Mouse (Mus musculus): ENCODE results near the gene Aqp7.

Gene Aqp7

GRCm38 (mm10) chr4:41065196-41065595 is 17.3 kb upstream of the Aqp7 start:
- in situ Hi-C loops (cut with MboI; ENCODE audit: low pct_unique_long_range_greater_than_20kb in 1 of 2, low sequenced_read_pairs in 2 of 2, unreplicated experiment in 1 of 2), result no loop called here

- in situ Hi-C loops (cut with MboI; ENCODE audit: low pct_unique_long_range_greater_than_20kb in 1 of 2, low sequenced_read_pairs in 2 of 2, unreplicated experiment in 1 of 2), result loop anchor here in 1 of 2 experiments (5.0 kb wide), 1 partner anchor 53 kb away; no protein-coding TSS in a partner anchor
These were observed 16.1 kb upstream of the Aqp7 start for GRCm38 (mm10) chr4:41063894-41064673.

GRCm38 (mm10) chr4:41063351-41063750 is 15.4 kb upstream of the Aqp7 start:
- in situ Hi-C loops (cut with MboI; ENCODE audit: low pct_unique_long_range_greater_than_20kb in 1 of 2, low sequenced_read_pairs in 2 of 2, unreplicated experiment in 1 of 2), result loop anchor here in 1 of 2 experiments (5.0 kb wide), 1 partner anchor 54 kb away; no protein-coding TSS in a partner anchor

- in situ Hi-C loops (cut with MboI; ENCODE audit: low pct_unique_long_range_greater_than_20kb in 1 of 2, low sequenced_read_pairs in 2 of 2, unreplicated experiment in 1 of 2), result no loop called here
These were observed 9.4 kb upstream of the Aqp7 start for GRCm38 (mm10) chr4:41057361-41057760.

GRCm38 (mm10) chr4:41056742-41057332 is 8.9 kb upstream of the Aqp7 start:
- in situ Hi-C loops (cut with MboI; ENCODE audit: low pct_unique_long_range_greater_than_20kb in 1 of 2, low sequenced_read_pairs in 2 of 2, unreplicated experiment in 1 of 2), result no loop called here

- in situ Hi-C loops (cut with MboI; ENCODE audit: low pct_unique_long_range_greater_than_20kb in 1 of 2, low sequenced_read_pairs in 2 of 2, unreplicated experiment in 1 of 2), result no loop called here
These were observed 8.3 kb upstream of the Aqp7 start for GRCm38 (mm10) chr4:41056253-41056652.

- in situ Hi-C loops (cut with MboI; ENCODE audit: low pct_unique_long_range_greater_than_20kb in 1 of 2, low sequenced_read_pairs in 2 of 2, unreplicated experiment in 1 of 2), result no loop called here
These were observed 7.2 kb upstream of the Aqp7 start for GRCm38 (mm10) chr4:41055111-41055510.

- in situ Hi-C loops (cut with MboI; ENCODE audit: low pct_unique_long_range_greater_than_20kb in 1 of 2, low sequenced_read_pairs in 2 of 2, unreplicated experiment in 1 of 2), result loop anchor here in 1 of 2 experiments (5.0 kb wide), 1 partner anchor 66 kb away; no protein-coding TSS in a partner anchor
These were observed 3.8 kb upstream of the Aqp7 start for GRCm38 (mm10) chr4:41051781-41052180.

GRCm38 (mm10) chr4:41050726-41051675 is 3.1 kb upstream of the Aqp7 start:
- in situ Hi-C loops (cut with MboI; ENCODE audit: low pct_unique_long_range_greater_than_20kb in 1 of 2, low sequenced_read_pairs in 2 of 2, unreplicated experiment in 1 of 2), result loop anchor here in 1 of 2 experiments (5.0 kb wide), 1 partner anchor 66 kb away; no protein-coding TSS in a partner anchor

GRCm38 (mm10) chr4:41048926-41049325 is 987 bp upstream of the Aqp7 start:
- in situ Hi-C loops (cut with MboI; ENCODE audit: low pct_unique_long_range_greater_than_20kb in 1 of 2, low sequenced_read_pairs in 2 of 2, unreplicated experiment in 1 of 2), result no loop called here

- in situ Hi-C loops (cut with MboI; ENCODE audit: low pct_unique_long_range_greater_than_20kb in 1 of 2, low sequenced_read_pairs in 2 of 2, unreplicated experiment in 1 of 2), result no loop called here
These were observed 1.6 kb downstream of the Aqp7 start for GRCm38 (mm10) chr4:41046254-41046795.

- in situ Hi-C loops (cut with MboI; ENCODE audit: low pct_unique_long_range_greater_than_20kb in 1 of 2, low sequenced_read_pairs in 2 of 2, unreplicated experiment in 1 of 2), result no loop called here
These were observed 2.7 kb downstream of the Aqp7 start for GRCm38 (mm10) chr4:41045288-41045687.

GRCm38 (mm10) chr4:41043961-41044360 is 4.0 kb downstream of the Aqp7 start:
- in situ Hi-C loops (cut with MboI; ENCODE audit: low pct_unique_long_range_greater_than_20kb in 1 of 2, low sequenced_read_pairs in 2 of 2, unreplicated experiment in 1 of 2), result no loop called here

- in situ Hi-C loops (cut with MboI; ENCODE audit: low pct_unique_long_range_greater_than_20kb in 1 of 2, low sequenced_read_pairs in 2 of 2, unreplicated experiment in 1 of 2), result no loop called here
These were observed 5.1 kb downstream of the Aqp7 start for GRCm38 (mm10) chr4:41042880-41043279.

- in situ Hi-C loops (cut with MboI; ENCODE audit: low pct_unique_long_range_greater_than_20kb in 1 of 2, low sequenced_read_pairs in 2 of 2, unreplicated experiment in 1 of 2), result no loop called here
These were observed 7.0 kb downstream of the Aqp7 start for GRCm38 (mm10) chr4:41040983-41041382.

GRCm38 (mm10) chr4:41037942-41038341 is 10.0 kb downstream of the Aqp7 start:
- in situ Hi-C loops (cut with MboI; ENCODE audit: low pct_unique_long_range_greater_than_20kb in 1 of 2, low sequenced_read_pairs in 2 of 2, unreplicated experiment in 1 of 2), result no loop called here

GRCm38 (mm10) chr4:41031242-41031641 is 16.7 kb downstream of the Aqp7 start:
- in situ Hi-C loops (cut with MboI; ENCODE audit: low pct_unique_long_range_greater_than_20kb in 1 of 2, low sequenced_read_pairs in 2 of 2, unreplicated experiment in 1 of 2), result no loop called here

- in situ Hi-C loops (cut with MboI; ENCODE audit: low pct_unique_long_range_greater_than_20kb in 1 of 2, low sequenced_read_pairs in 2 of 2, unreplicated experiment in 1 of 2), result no loop called here
These were observed 18.6 kb downstream of the Aqp7 start for GRCm38 (mm10) chr4:41029372-41029771.

Data from mouse embryonic stem cell (cell line).